In the genomic region with DNA sequence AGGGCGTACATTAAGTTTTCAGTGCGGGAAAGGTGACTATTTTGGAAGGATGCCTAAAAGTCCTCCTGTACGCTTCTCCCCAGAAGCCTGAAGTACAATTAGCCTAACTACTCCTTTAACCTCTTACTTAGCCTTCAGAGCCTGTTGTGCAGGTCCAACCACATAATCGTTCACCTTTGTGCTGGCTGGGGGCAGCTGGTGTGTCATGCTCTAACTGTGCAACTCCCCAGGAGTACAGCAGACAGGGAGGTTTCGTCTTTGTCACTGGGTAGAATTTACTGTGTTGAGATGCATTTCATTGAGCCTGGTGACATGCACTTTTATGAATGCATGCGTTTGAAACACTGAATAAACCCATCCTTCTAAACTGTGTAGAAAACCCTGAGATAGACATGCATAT, we compare ENCODE assay signal across 23 mouse cellular contexts.
A peak's percentile ranks its signal among the peaks of the same experiment; 100 is the strongest.
DNase-seq lines count a peak whose midpoint lies in the region; ATAC-seq and TF ChIP-seq lines count a peak whose summit lies in the region.
"Had no signal": no experiment of that assay in that cellular context is flagged by ENCODE, and none has a peak within 500 bp of the region (broad histone marks: within the 10 kb centered on the region; RNA-seq: fewer than 3 reads in every experiment).

No protein-coding gene starts in this region.

- H3K9ac ChIP-seq in lung, postnatal 0 days (replicated peaks; ENCODE audit: low read depth), result no peak overlapping the region
- no peak overlapping the region for H3K9ac ChIP-seq in stomach, embryonic 16.5 days (ENCODE audit: low read length)
- H3K9ac ChIP-seq: forebrain, postnatal 0 days; hindbrain, embryonic 13.5 days had no signal

- no peaks in the 10 kb centered on the region for H3K27me3 ChIP-seq in lung, postnatal 0 days (replicated peaks; ENCODE audit: insufficient read depth, low read length)
- no peaks in the 10 kb centered on the region for H3K27me3 ChIP-seq in stomach, embryonic 16.5 days (ENCODE audit: control insufficient read depth, insufficient read depth, low read length)
- H3K27me3 ChIP-seq: CH12.LX; hindbrain, embryonic 13.5 days had no signal

- H3K4me2 ChIP-seq in lung, postnatal 0 days (replicated peaks; ENCODE audit: low read depth, low read length), result no peak overlapping the region
- H3K4me2 ChIP-seq in stomach, embryonic 16.5 days (ENCODE audit: low read depth, low read length), result no peak overlapping the region
- H3K4me2 ChIP-seq: heart, embryonic 11.5 days; hindbrain, embryonic 13.5 days had no signal

- no peak for TF ChIP-seq CTCF in lung, postnatal 0 days (IDR thresholded peaks at IDR 0.05)

- no peak for TF ChIP-seq EP300 in lung, postnatal 0 days (IDR thresholded peaks at IDR 0.05)

- no peaks in the 10 kb centered on the region for H3K4me1 ChIP-seq in lung, postnatal 0 days (ENCODE audit: insufficient read depth, low read depth, low read length)
- H3K4me1 ChIP-seq in stomach, embryonic 16.5 days (ENCODE audit: control insufficient read depth, insufficient read depth, low read length), result 0 out of 2 replicates have a peak, but pooled peaks cover 3% of the 10 kb centered on the region
- H3K4me1 ChIP-seq: hindbrain, embryonic 10.5 days; hindbrain, embryonic 13.5 days had no signal

- ATAC-seq in lung, postnatal 0 days, result no peak
- no peak for ATAC-seq in stomach, embryonic 16.5 days (ENCODE audit: insufficient read depth, low FRiP score)
- no peak for ATAC-seq in erythroid progenitor cell, adult 5-6 weeks (replicated peaks; ENCODE audit: low FRiP score, poor library complexity, severe bottlenecking)
- ATAC-seq: forebrain, embryonic 14.5 days; forebrain, postnatal 0 days; Patski had no signal

- no peaks in the 10 kb centered on the region for H3K36me3 ChIP-seq in lung, postnatal 0 days (ENCODE audit: insufficient read depth, low read length)
- H3K36me3 ChIP-seq in stomach, embryonic 16.5 days (ENCODE audit: control insufficient read depth, insufficient read depth, low read length), result no peaks in the 10 kb centered on the region
- H3K36me3 ChIP-seq: G1E; hindbrain, embryonic 10.5 days; hindbrain, embryonic 13.5 days had no signal

- H3K4me3 ChIP-seq in lung, postnatal 0 days (ENCODE audit: low read depth, low read length), result no peak overlapping the region
- no peak overlapping the region for H3K4me3 ChIP-seq in stomach, embryonic 16.5 days (replicated peaks; ENCODE audit: low read length)
- H3K4me3 ChIP-seq: gastrocnemius, adult 2 months; hindbrain, embryonic 10.5 days; hindbrain, embryonic 13.5 days had no signal

- H3K27ac ChIP-seq in lung, postnatal 0 days (ENCODE audit: low read length), result no peak overlapping the region
- peak overlapping the region; percentile 45; the same call in 1 of the 2 replicates for H3K27ac ChIP-seq in stomach, embryonic 16.5 days (ENCODE audit: low read length)
- H3K27ac ChIP-seq: gastrocnemius, adult 2 months; hindbrain, embryonic 10.5 days; hindbrain, embryonic 13.5 days had no signal

- WGBS in lung, postnatal 0 days, result 62% methylated on average over 6 of the region's 6 CpGs
- WGBS in stomach, embryonic 16.5 days, result 62% methylated on average over 6 of the region's 6 CpGs

- DNase-seq in lung, postnatal 0 days (ENCODE audit: low spot score), result peak; percentile 25
- DNase-seq in lung, postnatal 10 days, result no peak
- DNase-seq in urinary bladder, postnatal 14 days (ENCODE audit: low spot score), result peak; percentile 58
- DNase-seq in urinary bladder, adult 2 months (ENCODE audit: low spot score), result no peak
- DNase-seq in heart, postnatal 4 days, result no peak
- DNase-seq: adrenal gland, postnatal 10 days; adrenal gland, postnatal 36 days; B cell, adult 2 months; cerebellum, adult 18-20 months; cerebellum, adult 9-10 months; cerebellum, postnatal 14 days; forebrain, postnatal 0 days; gastrocnemius, adult 2 months; gastrocnemius, postnatal 14 days had no signal

- no peaks in the 10 kb centered on the region for H3K9me3 ChIP-seq in lung, postnatal 0 days (ENCODE audit: low read length)
- no peaks in the 10 kb centered on the region for H3K9me3 ChIP-seq in stomach, embryonic 16.5 days (replicated peaks; ENCODE audit: control insufficient read depth, low read length)
- H3K9me3 ChIP-seq: hindbrain, embryonic 10.5 days; hindbrain, embryonic 13.5 days had no signal

Comparison
In these comparisons a context has a peak if more than half of its experiments do, and no peak if none do; other contexts are left out.
1. DNase-seq: peak in lung, postnatal 0 days (single experiment) and urinary bladder, postnatal 14 days (single experiment); none in lung, postnatal 10 days (single experiment), urinary bladder, adult 2 months (single experiment) and heart, postnatal 4 days (single experiment).